Mouse (Mus musculus): ENCODE measurements around the gene Slc38a9.

- no peak for TF ChIP-seq POLR2A (IDR thresholded peaks at IDR 0.05; ENCODE audit: low read depth, low read length)
- TF ChIP-seq CTCF (IDR thresholded peaks at IDR 0.05; ENCODE audit: borderline replicate concordance, insufficient read depth, low read length), result no peak
These were observed 104.0 kb downstream of the Slc38a9 start for GRCm38 (mm10) chr13:112764556-112764955.
